Mouse (Mus musculus): ENCODE measurements around the gene Otub1. TPM values are rescaled to one million over a fixed set of nuclear protein-coding genes. Genes with fewer than 3 reads are reported as not detected.
A peak's percentile ranks its signal among the peaks of the same experiment; 100 is the strongest.

Gene Otub1
- 241 and 252 TPM in 2 replicates for polyA plus RNA-seq (2014; fragmentation: Nextera tagmentation; extraction: Ambion mirVana)

DNA sequence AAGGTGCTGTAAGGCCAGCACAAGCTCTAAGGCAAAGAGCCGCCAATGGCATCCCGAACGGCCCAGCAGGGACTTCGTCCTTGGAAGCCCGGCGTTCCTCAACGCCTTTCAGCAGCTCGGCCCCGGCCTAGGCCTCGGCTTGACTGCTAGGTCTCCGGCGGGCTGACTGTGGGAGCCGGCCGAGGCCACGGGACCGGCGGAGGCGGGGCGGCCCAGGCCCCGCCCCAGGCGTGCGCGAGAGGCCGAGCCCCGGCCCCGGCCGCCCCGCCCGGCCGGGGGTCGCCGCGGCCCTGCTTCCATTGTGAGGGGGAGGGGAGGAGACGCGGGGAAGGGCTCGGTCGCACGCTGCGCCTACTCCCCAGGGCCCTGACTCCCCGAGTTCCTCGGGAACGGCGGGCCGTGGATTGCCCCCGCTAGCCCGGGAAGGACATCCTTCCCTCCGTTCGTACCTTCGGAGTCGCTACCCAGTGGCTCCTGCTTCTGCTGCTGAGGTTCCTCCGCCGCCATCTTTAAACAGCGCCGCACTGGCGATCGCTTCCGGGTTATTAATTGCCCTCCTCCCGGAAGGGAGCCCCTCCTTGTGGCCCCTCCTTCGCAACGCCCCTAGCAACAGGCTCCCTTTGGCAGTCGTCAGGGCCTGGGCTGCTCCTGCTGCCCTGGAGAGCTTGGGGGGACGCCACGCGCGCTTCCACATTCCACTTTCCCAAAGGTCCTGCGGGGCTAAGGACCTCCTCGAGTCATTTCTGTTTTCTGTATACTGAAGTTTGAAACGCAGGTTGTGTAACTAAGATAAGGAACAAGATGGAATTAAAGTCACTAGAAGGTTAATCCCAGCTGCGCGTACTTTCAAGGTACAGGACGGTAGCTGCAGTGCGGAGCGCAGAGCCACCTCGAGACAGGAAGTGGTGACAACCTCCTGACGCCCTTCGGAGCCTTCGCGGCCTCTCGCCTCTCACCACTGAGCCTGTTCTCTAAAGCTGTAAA is at the start of gene Otub1:
Gene Otub1, minus strand, starts transcription at position 564 of the 984 bp plus-strand sequence.
- DNase-seq (ENCODE audit: low spot score, missing footprints) (peak; percentile 99), ATAC-seq (ENCODE audit: low FRiP score) (peak; percentile 99)
- Histone ChIP-seq H3K4me3 (ENCODE audit: low read depth, low read length) (peak within 1 kb of the TSS; percentile 86), H3K27ac (ENCODE audit: low read depth, low read length) (peak within 1 kb of the TSS; percentile 97), H3K9me3 (ENCODE audit: control insufficient read depth, low read length) (no peaks in the 10 kb centered on the region), H3K4me1 (ENCODE audit: control insufficient read depth, insufficient read depth, low read length) (peaks cover 15% of the 10 kb centered on the region), H3K9ac (ENCODE audit: low read length) (peak within 1 kb of the TSS; percentile 91), H3K4me2 (peak within 1 kb of the TSS; percentile 95), H3K27me3 (ENCODE audit: control insufficient read depth, insufficient read depth, low read length) (no peaks in the 10 kb centered on the region), H3K36me3 (ENCODE audit: control insufficient read depth, insufficient read depth, low read length) (peaks cover 2% of the 10 kb centered on the region; the same call in 1 of the 2 replicates)
- WGBS, result under 1% methylated on average over 77 of the region's 79 CpGs

DNA sequence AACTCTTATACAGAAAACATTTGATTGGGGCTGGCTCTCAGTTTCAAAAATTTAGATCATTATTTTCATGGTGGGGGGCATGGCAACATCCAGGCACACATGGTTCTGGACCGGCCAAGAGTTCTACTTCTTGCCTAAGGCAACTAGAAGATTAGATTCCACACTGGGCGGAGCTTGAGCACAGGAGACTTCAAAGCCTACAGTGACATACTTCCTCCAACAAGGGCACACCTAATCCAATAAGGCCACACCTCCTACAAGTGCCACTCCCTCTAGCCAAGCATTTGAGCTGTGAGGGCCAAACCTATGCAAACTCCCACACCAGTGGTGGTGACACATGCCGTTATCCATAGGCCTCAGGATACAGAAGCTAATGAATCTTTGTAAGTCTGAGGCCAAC is 39.9 kb upstream of the Otub1 start:
- Histone ChIP-seq H3K27ac (ENCODE audit: low read depth, low read length) (no peak overlapping the region), H3K9ac (ENCODE audit: low read length) (no peak overlapping the region), H3K9me3 (ENCODE audit: control insufficient read depth, low read length) (no peaks in the 10 kb centered on the region), H3K36me3 (ENCODE audit: control insufficient read depth, insufficient read depth, low read length) (no peaks in the 10 kb centered on the region), H3K4me2 (no peak overlapping the region), H3K4me1 (ENCODE audit: control insufficient read depth, insufficient read depth, low read length) (no peaks in the 10 kb centered on the region; the same call in 1 of the 2 replicates), H3K27me3 (ENCODE audit: control insufficient read depth, insufficient read depth, low read length) (no peaks in the 10 kb centered on the region), H3K4me3 (ENCODE audit: low read depth, low read length) (no peak overlapping the region)
- WGBS, result 89% methylated on average over 3 of the region's 3 CpGs
- ATAC-seq (ENCODE audit: low FRiP score) (no peak), DNase-seq (ENCODE audit: low spot score, missing footprints) (no peak)

DNA sequence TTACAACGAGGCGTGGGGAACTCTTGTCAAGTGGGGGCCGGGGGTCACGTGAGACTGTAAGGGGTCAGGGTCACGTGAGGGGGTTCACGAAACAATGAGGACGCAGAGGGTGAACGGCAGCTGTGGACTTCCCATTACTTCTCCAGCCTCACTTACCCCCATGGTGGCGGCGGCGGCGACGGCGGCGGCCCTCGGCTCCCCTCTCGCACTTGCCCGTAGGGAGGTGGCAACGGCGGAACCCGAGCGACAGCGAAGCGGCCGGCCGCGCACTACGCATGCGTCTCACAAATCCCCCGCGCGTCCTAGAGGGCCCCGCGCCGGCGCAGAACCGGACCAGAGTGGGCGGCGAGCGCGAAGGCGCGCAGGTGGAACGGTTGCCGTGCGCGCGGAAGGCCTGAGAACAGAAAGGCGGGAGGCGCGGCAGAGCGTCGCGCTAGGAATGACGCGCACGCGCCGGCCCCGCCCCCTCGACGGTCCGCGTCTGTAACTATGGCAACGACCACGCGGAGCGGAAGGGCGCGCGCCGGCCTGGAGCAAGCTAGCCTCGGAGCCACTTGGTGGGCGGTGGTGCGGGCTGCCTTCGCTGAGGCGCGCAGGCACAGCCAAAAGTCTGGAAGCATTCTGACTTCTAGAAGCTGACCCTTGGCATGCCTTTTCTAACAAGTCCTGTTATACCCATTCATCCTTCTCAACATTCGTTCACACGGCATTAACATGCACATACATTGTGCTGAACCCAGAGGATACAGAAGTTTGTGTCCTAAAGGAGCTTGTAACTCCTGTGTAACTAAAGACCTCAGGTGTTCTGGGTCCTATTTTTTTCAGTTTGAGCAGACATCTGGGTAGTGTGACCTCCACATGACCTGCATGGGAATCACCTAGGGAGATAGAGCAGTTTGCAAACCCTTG is 34.9 kb upstream of the Otub1 start, which contains the start of gene Naa40:
Gene Naa40, minus strand, starts transcription at position 402 of the 909 bp plus-strand sequence.
- peak within 1 kb of the TSS; percentile 95 for H3K4me2 ChIP-seq
- peaks cover 8% of the 10 kb centered on the region for H3K4me1 ChIP-seq (ENCODE audit: control insufficient read depth, insufficient read depth, low read length)
- under 1% methylated on average over 78 of the region's 80 CpGs for WGBS
- ATAC-seq (ENCODE audit: low FRiP score) (peak; percentile 96), DNase-seq (ENCODE audit: low spot score, missing footprints) (peak; percentile 100)
- H3K9ac ChIP-seq (ENCODE audit: low read length), result peak within 1 kb of the TSS; percentile 82
- H3K27ac ChIP-seq (ENCODE audit: low read depth, low read length), result peak within 1 kb of the TSS; percentile 78
- H3K9me3 ChIP-seq (ENCODE audit: control insufficient read depth, low read length), result no peaks in the 10 kb centered on the region
- H3K36me3 ChIP-seq (ENCODE audit: control insufficient read depth, insufficient read depth, low read length), result 0 out of 2 replicates have a peak, but pooled peaks cover 2% of the 10 kb centered on the region
- H3K4me3 ChIP-seq (ENCODE audit: low read depth, low read length), result peak within 1 kb of the TSS; percentile 77
- no peaks in the 10 kb centered on the region for H3K27me3 ChIP-seq (ENCODE audit: control insufficient read depth, insufficient read depth, low read length)

DNA sequence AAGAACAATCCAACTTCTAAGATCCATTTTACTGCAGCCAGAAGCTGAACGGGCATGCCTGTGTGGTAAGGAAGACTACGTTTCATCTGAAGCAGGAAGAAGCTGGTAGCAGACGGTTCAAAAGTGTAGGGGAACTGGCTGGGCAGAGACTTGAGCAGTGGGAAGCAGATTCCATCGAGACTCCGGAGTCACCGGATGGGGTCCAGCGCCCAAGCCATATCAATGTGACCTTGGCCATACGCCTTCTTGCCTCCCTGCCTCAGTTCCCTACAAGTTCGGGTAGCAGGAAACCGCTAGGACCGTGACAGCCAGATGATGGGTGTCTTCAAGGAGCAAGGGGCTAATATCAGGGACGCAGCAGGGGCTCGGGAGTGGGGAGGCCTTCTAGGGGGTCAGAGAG is 34.2 kb upstream of the Otub1 start:
- ATAC-seq (ENCODE audit: low FRiP score) (no peak; the same call in 1 of the 2 replicates), DNase-seq (ENCODE audit: low spot score, missing footprints) (peak; percentile 90)
- peak overlapping the region; percentile 77 for H3K4me3 ChIP-seq (ENCODE audit: low read depth, low read length)
- no peaks in the 10 kb centered on the region for H3K27me3 ChIP-seq (ENCODE audit: control insufficient read depth, insufficient read depth, low read length)
- H3K9ac ChIP-seq (ENCODE audit: low read length), result peak overlapping the region; percentile 82
- H3K4me1 ChIP-seq (ENCODE audit: control insufficient read depth, insufficient read depth, low read length), result peaks cover 8% of the 10 kb centered on the region
- no peaks in the 10 kb centered on the region for H3K9me3 ChIP-seq (ENCODE audit: control insufficient read depth, low read length)
- peak overlapping the region; percentile 78; the same call in 1 of the 2 replicates for H3K27ac ChIP-seq (ENCODE audit: low read depth, low read length)
- H3K4me2 ChIP-seq, result peak overlapping the region; percentile 95
- H3K36me3 ChIP-seq (ENCODE audit: control insufficient read depth, insufficient read depth, low read length), result 0 out of 2 replicates have a peak, but pooled peaks cover 2% of the 10 kb centered on the region
- WGBS, result 6% methylated on average over 13 of the region's 13 CpGs

DNA sequence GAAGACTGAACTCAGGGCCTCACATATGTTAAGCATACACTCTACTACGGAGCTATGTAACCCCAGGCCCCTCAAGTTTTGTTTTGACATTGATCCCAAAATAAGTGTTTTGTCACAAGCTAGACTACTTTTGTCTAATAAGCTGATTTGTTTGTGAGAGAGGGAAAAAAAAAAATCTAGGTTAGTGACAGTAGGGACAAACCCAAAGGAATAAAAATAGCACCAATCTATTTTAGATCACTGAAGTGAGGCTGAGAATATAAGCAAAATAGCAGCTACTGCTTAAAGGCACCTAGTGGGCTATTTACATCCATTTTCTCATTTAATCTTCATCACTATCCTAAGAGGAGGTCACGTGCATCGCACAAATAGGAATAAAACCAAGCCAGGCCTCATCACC is 33.5 kb upstream of the Otub1 start:
- 95% methylated on average over 3 of the region's 3 CpGs for WGBS
- peak overlapping the region; percentile 95 for H3K4me2 ChIP-seq
- no peaks in the 10 kb centered on the region for H3K27me3 ChIP-seq (ENCODE audit: control insufficient read depth, insufficient read depth, low read length)
- peak overlapping the region; percentile 82; the same call in 1 of the 2 replicates for H3K9ac ChIP-seq (ENCODE audit: low read length)
- H3K4me3 ChIP-seq (ENCODE audit: low read depth, low read length), result peak overlapping the region; percentile 77
- 0 out of 2 replicates have a peak, but pooled peaks cover 2% of the 10 kb centered on the region for H3K36me3 ChIP-seq (ENCODE audit: control insufficient read depth, insufficient read depth, low read length)
- no peaks in the 10 kb centered on the region for H3K9me3 ChIP-seq (ENCODE audit: control insufficient read depth, low read length)
- peaks cover 8% of the 10 kb centered on the region for H3K4me1 ChIP-seq (ENCODE audit: control insufficient read depth, insufficient read depth, low read length)
- DNase-seq (ENCODE audit: low spot score, missing footprints) (no peak), ATAC-seq (ENCODE audit: low FRiP score) (no peak)
- H3K27ac ChIP-seq (ENCODE audit: low read depth, low read length), result no peak overlapping the region

DNA sequence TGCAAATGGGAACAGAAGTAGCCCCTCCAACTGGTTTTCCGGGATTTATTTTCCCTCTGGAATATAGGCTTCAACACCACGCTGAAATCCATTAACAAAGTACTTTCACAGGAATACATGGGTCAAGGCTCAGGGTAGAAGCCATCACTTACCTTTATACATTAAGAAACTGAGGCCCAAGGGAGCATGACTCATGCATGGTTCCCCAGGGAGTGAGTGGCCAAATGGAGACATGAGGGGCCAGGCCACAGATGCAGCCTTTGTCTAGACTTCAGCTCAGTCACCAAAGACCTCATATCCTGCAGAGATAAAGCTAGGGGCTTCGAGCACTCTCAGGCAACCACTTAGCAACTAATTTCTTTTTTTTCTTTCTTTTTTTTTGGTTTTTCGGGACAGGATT is 30.6 kb upstream of the Otub1 start:
- Histone ChIP-seq H3K9ac (ENCODE audit: low read length) (no peak overlapping the region), H3K4me3 (ENCODE audit: low read depth, low read length) (no peak overlapping the region), H3K36me3 (ENCODE audit: control insufficient read depth, insufficient read depth, low read length) (peaks cover 5% of the 10 kb centered on the region), H3K4me2 (no peak overlapping the region), H3K27me3 (ENCODE audit: control insufficient read depth, insufficient read depth, low read length) (no peaks in the 10 kb centered on the region), H3K4me1 (ENCODE audit: control insufficient read depth, insufficient read depth, low read length) (peaks cover 8% of the 10 kb centered on the region), H3K9me3 (ENCODE audit: control insufficient read depth, low read length) (no peaks in the 10 kb centered on the region), H3K27ac (ENCODE audit: low read depth, low read length) (no peak overlapping the region)
- DNase-seq (ENCODE audit: low spot score, missing footprints), result no peak
- WGBS, result 92% methylated on average over 4 of the region's 4 CpGs
- no peak for ATAC-seq (ENCODE audit: low FRiP score)

DNA sequence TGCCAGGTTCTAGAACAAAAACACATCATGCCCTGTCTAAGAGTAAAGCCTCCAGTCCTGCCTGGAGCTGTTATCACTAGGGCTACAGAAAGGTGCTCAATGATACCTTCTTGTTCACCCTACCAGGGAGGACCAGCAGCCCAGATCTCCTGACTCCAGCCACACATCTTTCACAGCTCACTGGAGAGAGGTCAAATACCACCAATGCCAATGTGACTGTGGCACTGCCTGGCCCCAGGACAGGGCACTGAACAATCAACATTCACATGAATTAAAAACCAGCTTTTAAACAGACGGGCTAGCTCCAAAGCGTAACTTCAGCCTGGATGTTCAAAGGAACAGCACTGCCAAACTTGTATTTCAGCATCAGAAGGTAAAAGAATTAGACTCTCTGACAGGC is 29.9 kb upstream of the Otub1 start:
- ATAC-seq (ENCODE audit: low FRiP score), result no peak
- 97% methylated on average over 2 of the region's 2 CpGs for WGBS
- Histone ChIP-seq H3K36me3 (ENCODE audit: control insufficient read depth, insufficient read depth, low read length) (peaks cover 5% of the 10 kb centered on the region), H3K27ac (ENCODE audit: low read depth, low read length) (no peak overlapping the region), H3K27me3 (ENCODE audit: control insufficient read depth, insufficient read depth, low read length) (no peaks in the 10 kb centered on the region), H3K4me1 (ENCODE audit: control insufficient read depth, insufficient read depth, low read length) (peaks cover 8% of the 10 kb centered on the region), H3K4me2 (no peak overlapping the region), H3K4me3 (ENCODE audit: low read depth, low read length) (no peak overlapping the region), H3K9ac (ENCODE audit: low read length) (no peak overlapping the region), H3K9me3 (ENCODE audit: control insufficient read depth, low read length) (no peaks in the 10 kb centered on the region)
- DNase-seq (ENCODE audit: low spot score, missing footprints), result no peak

DNA sequence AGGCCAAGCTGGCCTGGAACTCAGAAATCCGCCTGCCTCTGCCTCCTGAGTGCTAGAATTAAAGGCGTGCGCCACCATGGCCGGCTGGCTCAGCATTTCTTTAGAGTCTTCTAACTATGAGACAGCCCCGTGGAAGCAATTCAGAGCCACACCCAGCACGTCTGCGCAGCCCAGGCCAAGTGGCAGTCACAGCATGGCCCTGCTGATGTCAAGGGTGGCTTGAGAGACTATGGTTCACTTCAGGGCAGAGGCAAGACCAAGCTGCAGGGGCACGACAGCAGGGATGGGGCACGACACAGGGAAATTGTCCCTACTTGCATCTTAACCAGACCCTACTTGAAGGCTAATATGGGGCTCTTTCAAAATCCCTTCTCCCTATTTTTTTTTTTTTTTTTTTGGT is 29.3 kb upstream of the Otub1 start:
- ATAC-seq (ENCODE audit: low FRiP score) (no peak), DNase-seq (ENCODE audit: low spot score, missing footprints) (no peak)
- H3K4me2 ChIP-seq, result no peak overlapping the region
- peaks cover 5% of the 10 kb centered on the region for H3K36me3 ChIP-seq (ENCODE audit: control insufficient read depth, insufficient read depth, low read length)
- no peaks in the 10 kb centered on the region for H3K27me3 ChIP-seq (ENCODE audit: control insufficient read depth, insufficient read depth, low read length)
- WGBS, result 92% methylated on average over 9 of the region's 9 CpGs
- no peaks in the 10 kb centered on the region for H3K9me3 ChIP-seq (ENCODE audit: control insufficient read depth, low read length)
- H3K4me3 ChIP-seq (ENCODE audit: low read depth, low read length), result no peak overlapping the region
- peaks cover 8% of the 10 kb centered on the region for H3K4me1 ChIP-seq (ENCODE audit: control insufficient read depth, insufficient read depth, low read length)
- no peak overlapping the region for H3K27ac ChIP-seq (ENCODE audit: low read depth, low read length)
- no peak overlapping the region for H3K9ac ChIP-seq (ENCODE audit: low read length)

Measured in midbrain, embryonic 11.5 days (tissue).